Mouse (Mus musculus) liver, postnatal 0 days (tissue): ENCODE results near the gene Brca1.

Source experiments
- CTCF ChIP-seq: sonication (generic); IDR thresholded peaks from 2 replicates; pipeline ENCODE4 v1.5.1; 2016; ENCODE audit warnings: antibody characterized with exemption, low read depth
- EP300 ChIP-seq: IDR thresholded peaks from 2 replicates; pipeline ENCODE4 v1.6.1; 2016; ENCODE audit warnings: antibody characterized with exemption, low read depth, mild to moderate bottlenecking

DNA sequence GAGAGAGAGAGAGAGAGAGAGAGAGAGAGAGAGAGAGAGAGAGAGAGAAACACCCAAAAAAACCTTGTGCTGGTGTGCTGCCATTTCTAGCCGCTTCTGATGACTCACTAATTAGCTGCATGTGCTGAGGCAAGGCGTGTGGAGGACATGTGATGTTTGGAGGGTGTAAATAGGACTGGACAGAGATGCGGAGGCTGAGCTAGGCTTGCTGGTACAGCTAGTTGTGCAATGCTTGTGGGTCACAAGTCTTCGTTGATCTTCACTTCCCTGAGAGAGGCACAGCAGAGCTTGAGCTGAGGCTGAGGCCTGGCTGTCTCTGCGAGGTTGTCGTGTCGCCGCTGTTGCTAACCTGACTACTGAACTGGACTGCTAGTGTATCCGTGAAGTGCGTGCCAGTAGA, 35.9 kb upstream of the Brca1 start:
- TF ChIP-seq CTCF (no peak), EP300 (no peak)
